Mouse (Mus musculus) forelimb bud, embryonic 11.5 days (tissue): Measurements from ENCODE around the gene Wdr62.
A peak's percentile ranks its signal among the peaks of the same experiment; 100 is the strongest.

Source experiments
- DNase-seq: peaks from one replicate; pipeline ENCODE4 v3.0.0-alpha.2; 2012; ENCODE audit warnings: low read depth, low spot score

Wdr62 gene

GRCm38 (mm10) chr7:30306083-30306779 lies 26.0 kb upstream of the Wdr62 start:
- DNase-seq = no peak

- DNase-seq = no peak
Measured at GRCm38 (mm10) chr7:30300914-30301313, 20.7 kb upstream of the Wdr62 start.

GRCm38 (mm10) chr7:30297266-30297665 lies 17.0 kb upstream of the Wdr62 start:
- no peak for DNase-seq

GRCm38 (mm10) chr7:30296816-30297215 lies 16.6 kb upstream of the Wdr62 start:
- DNase-seq = no peak

- no peak for DNase-seq
Measured at GRCm38 (mm10) chr7:30295103-30295502, 14.9 kb upstream of the Wdr62 start.

- no peak for DNase-seq
Measured at GRCm38 (mm10) chr7:30294296-30294695, 14.1 kb upstream of the Wdr62 start.

- no peak for DNase-seq
Measured at GRCm38 (mm10) chr7:30293795-30294194, 13.6 kb upstream of the Wdr62 start.

GRCm38 (mm10) chr7:30291215-30292131 lies 11.3 kb upstream of the Wdr62 start, which contains the start of gene Clip3:
TSS of gene Clip3 (plus strand) at chr7:30291728.
- DNase-seq = peak; percentile 73

- DNase-seq = peak; percentile 61
Measured at GRCm38 (mm10) chr7:30289714-30290399, 9.6 kb upstream of the Wdr62 start.

- DNase-seq = no peak
Measured at GRCm38 (mm10) chr7:30289071-30289713, 9.0 kb upstream of the Wdr62 start.

GRCm38 (mm10) chr7:30288046-30288445 lies 7.8 kb upstream of the Wdr62 start:
- DNase-seq = no peak

GRCm38 (mm10) chr7:30286701-30287410 lies 6.6 kb upstream of the Wdr62 start:
- no peak for DNase-seq

GRCm38 (mm10) chr7:30282740-30283139 lies 2.5 kb upstream of the Wdr62 start:
- no peak for DNase-seq

- DNase-seq = no peak
Measured at GRCm38 (mm10) chr7:30281522-30281921, 1.3 kb upstream of the Wdr62 start.

- peak; percentile 88 for DNase-seq
Measured at GRCm38 (mm10) chr7:30280670-30281138, 485 bp upstream of the Wdr62 start.

GRCm38 (mm10) chr7:30279536-30279935 lies 683 bp downstream of the Wdr62 start:
- no peak for DNase-seq

- no peak for DNase-seq
Measured at GRCm38 (mm10) chr7:30278911-30279310, 1.3 kb downstream of the Wdr62 start.

- no peak for DNase-seq
Measured at GRCm38 (mm10) chr7:30274383-30274782, 5.8 kb downstream of the Wdr62 start.

GRCm38 (mm10) chr7:30269641-30270040 lies 10.6 kb downstream of the Wdr62 start:
- no peak for DNase-seq

- DNase-seq = no peak
Measured at GRCm38 (mm10) chr7:30266780-30267179, 13.4 kb downstream of the Wdr62 start.

- DNase-seq = no peak
Measured at GRCm38 (mm10) chr7:30265935-30266334, 14.3 kb downstream of the Wdr62 start.
